Mouse (Mus musculus) hindbrain, postnatal 0 days (tissue): ENCODE data around the gene Trim56. TPM values are rescaled to one million over a fixed set of nuclear protein-coding genes. Genes with fewer than 3 reads are reported as not detected.

Experiments used
- ATAC-seq: fragments of 200-750 bp; cut with Nextera tagmentation; 2 replicates; pipeline ENCODE4 v1.8.0; 2017; ENCODE audit warnings: mild to moderate bottlenecking, moderate TSS enrichment, moderate library complexity
- DNase-seq: peaks from one replicate; pipeline ENCODE4 v3.0.0-alpha.2; 2015; ENCODE audit warnings: low spot score
- H3K27ac ChIP-seq: fragments of 300-500 bp; sonication (generic); 2 replicates; pipeline ENCODE4 v1.5.1; 2014; ENCODE audit warnings: mild to moderate bottlenecking
- H3K27me3 ChIP-seq: fragments of 300-500 bp; sonication (generic); 2 replicates; pipeline ENCODE4 v1.6.1; 2014; ENCODE audit warnings: low read length, mixed read lengths; ENCODE audit not compliant: insufficient read depth
- H3K36me3 ChIP-seq: fragments of 300-500 bp; sonication (generic); 2 replicates; pipeline ENCODE4 v1.6.1; 2014; ENCODE audit warnings: low read length, mixed read lengths; ENCODE audit not compliant: insufficient read depth
- H3K4me1 ChIP-seq: fragments of 300-500 bp; sonication (generic); 2 replicates; pipeline ENCODE4 v1.6.1; 2014; ENCODE audit warnings: antibody characterized with exemption, low read length, mixed read lengths; ENCODE audit not compliant: insufficient read depth
- H3K4me2 ChIP-seq: fragments of 300-500 bp; sonication (generic); 2 replicates; pipeline ENCODE4 v1.6.1; 2014; ENCODE audit warnings: low read depth, mild to moderate bottlenecking, low read length, moderate library complexity, mixed read lengths
- H3K4me3 ChIP-seq: fragments of 300-500 bp; sonication (generic); 2 replicates; pipeline ENCODE4 v1.5.1; 2014; ENCODE audit warnings: low read length
- H3K9ac ChIP-seq: fragments of 300-500 bp; sonication (generic); replicated peaks from 2 replicates; pipeline ENCODE4 v1.6.1; 2014; ENCODE audit warnings: mild to moderate bottlenecking, low read length, moderate library complexity, mixed read lengths
- H3K9me3 ChIP-seq: fragments of 300-500 bp; sonication (generic); 2 replicates; pipeline ENCODE4 v1.6.1; 2016; ENCODE audit warnings: low read length, mixed read lengths
- CTCF ChIP-seq: IDR thresholded peaks from 2 replicates; pipeline ENCODE4 v1.5.1; 2016; ENCODE audit warnings: antibody characterized with exemption, control low read depth, low read depth
- WGBS: fragments of 180-500 bp; shearing (Covaris S2); extraction: QIAGEN DNeasy Blood & Tissue Kit; methylation state at CpG from one replicate; pipeline ENCODE4 v1.1.7; 2014; 5-methylcytosine and 5-hydroxymethylcytosine counted together
- polyA plus RNA-seq: library from polyadenylated mRNA; unstranded; fragments of >200 nt; fragmentation: Nextera tagmentation; extraction: Ambion mirVana; gene quantifications from 2 replicates; pipeline ENCODE4 v1.2.1, GENCODE M21; 2015
- total RNA-seq: library from RNA; depleted of rRNA; stranded (reverse); fragments of >200 nt; gene quantifications from 2 replicates; pipeline ENCODE4 v1.2.3, GENCODE M21; 2014

The Trim56 gene
- total and polyA plus RNA-seq, 2 experiments from 2014 or later: 2.6 to 7.2 TPM

- no peaks in the 10 kb centered on the region for H3K36me3 ChIP-seq
- DNase-seq (no peak), ATAC-seq (no peak)
- 70% methylated on average over 6 of the region's 6 CpGs for WGBS
- H3K4me2 ChIP-seq: no peak overlapping the region
- H3K27ac ChIP-seq: no peak overlapping the region
- H3K9me3 ChIP-seq: no peaks in the 10 kb centered on the region
- H3K4me3 ChIP-seq: no peak overlapping the region
- H3K4me1 ChIP-seq: no peaks in the 10 kb centered on the region
- no peaks in the 10 kb centered on the region for H3K27me3 ChIP-seq
- no peak overlapping the region for H3K9ac ChIP-seq
- no peak for TF ChIP-seq CTCF
Observed at GRCm38 (mm10) chr5:137091560-137091959, 24.4 kb downstream of the Trim56 start.

- Histone ChIP-seq H3K9me3 (no peaks in the 10 kb centered on the region), H3K27me3 (no peaks in the 10 kb centered on the region), H3K4me1 (no peaks in the 10 kb centered on the region), H3K36me3 (no peaks in the 10 kb centered on the region), H3K4me2 (no peak overlapping the region), H3K4me3 (no peak overlapping the region), H3K9ac (no peak overlapping the region), H3K27ac (no peak overlapping the region)
- TF ChIP-seq CTCF: no peak
- DNase-seq (no peak), ATAC-seq (no peak)
- 70% methylated on average over 10 of the region's 10 CpGs for WGBS
Observed at GRCm38 (mm10) chr5:137090870-137091269, 25.1 kb downstream of the Trim56 start.

DNA sequence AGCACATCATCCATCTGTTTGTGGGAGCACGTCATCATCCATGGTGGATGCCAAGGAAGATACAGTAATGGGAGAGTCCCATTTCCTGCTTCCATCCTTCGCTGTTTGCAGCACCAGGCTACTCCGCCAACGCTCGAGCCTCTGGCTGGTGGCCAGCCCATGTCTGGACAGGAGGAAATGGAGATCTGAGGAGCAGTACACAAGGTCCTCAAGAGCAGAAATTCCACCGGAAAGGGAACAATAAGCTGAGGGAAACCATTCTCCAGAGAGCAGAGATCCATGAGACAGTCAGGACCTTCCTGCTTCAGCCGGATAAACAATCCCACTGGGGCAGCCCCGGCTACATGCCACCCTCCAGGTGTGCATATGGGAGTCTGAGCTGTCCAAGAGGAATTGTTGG, 28.6 kb downstream of the Trim56 start:
- no peaks in the 10 kb centered on the region for H3K27me3 ChIP-seq
- WGBS: 91% methylated on average over 8 of the region's 8 CpGs
- no peaks in the 10 kb centered on the region for H3K4me1 ChIP-seq
- H3K27ac ChIP-seq: no peak overlapping the region
- no peak overlapping the region for H3K4me3 ChIP-seq
- no peaks in the 10 kb centered on the region for H3K36me3 ChIP-seq
- H3K4me2 ChIP-seq: no peak overlapping the region
- H3K9ac ChIP-seq: no peak overlapping the region
- no peak for ATAC-seq
- no peak for TF ChIP-seq CTCF
- DNase-seq: no peak
- no peaks in the 10 kb centered on the region for H3K9me3 ChIP-seq

DNA sequence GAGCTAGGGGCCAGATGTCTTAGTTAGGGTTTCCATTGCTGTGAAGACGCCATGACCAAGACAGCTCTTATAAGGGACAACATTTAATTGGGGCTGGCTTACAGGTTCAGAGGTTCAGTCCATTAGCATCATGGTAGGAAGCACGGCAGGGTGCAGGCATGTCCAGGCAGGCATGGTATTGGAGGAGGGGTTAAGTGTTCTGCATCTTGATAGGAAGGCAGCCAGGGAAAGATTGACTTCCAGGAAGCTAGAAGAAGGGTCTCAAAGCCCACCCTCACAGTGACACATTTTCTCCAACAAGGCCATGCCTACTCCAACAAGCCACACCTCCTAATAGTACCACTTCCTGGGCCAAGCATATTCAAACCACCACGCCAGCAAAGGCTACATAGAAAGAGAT, 30.3 kb downstream of the Trim56 start:
- no peak for TF ChIP-seq CTCF
- no peaks in the 10 kb centered on the region for H3K27me3 ChIP-seq
- 81% methylated on average over 3 of the region's 3 CpGs for WGBS

DNA sequence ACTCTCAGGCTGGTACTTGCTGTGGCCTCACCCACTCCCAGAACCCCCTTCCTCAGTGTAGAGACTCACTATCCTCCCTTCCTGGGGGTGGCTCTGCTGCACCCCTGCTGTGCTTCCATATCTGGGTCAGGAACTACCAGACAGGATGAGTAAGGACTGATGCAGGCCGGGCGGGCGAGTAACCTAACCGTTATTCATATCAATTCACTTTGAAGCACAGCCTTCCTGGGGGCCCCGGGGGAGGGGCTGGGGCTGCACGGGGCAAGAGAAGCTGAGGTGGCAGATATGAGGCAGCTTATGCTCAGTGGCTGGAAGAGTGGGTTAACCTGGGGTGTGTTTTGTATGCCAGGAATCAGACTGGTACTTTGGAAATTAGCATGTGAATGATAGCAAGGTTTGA, 31.0 kb downstream of the Trim56 start:
- TF ChIP-seq CTCF: no peak
- 89% methylated on average over 6 of the region's 6 CpGs for WGBS
- no peak overlapping the region for H3K4me2 ChIP-seq
- no peaks in the 10 kb centered on the region for H3K36me3 ChIP-seq
- ATAC-seq (no peak), DNase-seq (no peak)
- H3K27ac ChIP-seq: no peak overlapping the region
- H3K4me1 ChIP-seq: no peaks in the 10 kb centered on the region
- H3K27me3 ChIP-seq: no peaks in the 10 kb centered on the region
- H3K9ac ChIP-seq: no peak overlapping the region
- no peak overlapping the region for H3K4me3 ChIP-seq
- H3K9me3 ChIP-seq: no peaks in the 10 kb centered on the region

More for the DNA sequence above, 30.3 kb downstream of the Trim56 start:
- H3K4me3 ChIP-seq: no peak overlapping the region
- H3K4me2 ChIP-seq: no peak overlapping the region
- H3K9me3 ChIP-seq: no peaks in the 10 kb centered on the region
- H3K9ac ChIP-seq: no peak overlapping the region
- H3K4me1 ChIP-seq: no peaks in the 10 kb centered on the region
- DNase-seq: no peak
- H3K27ac ChIP-seq: no peak overlapping the region
- ATAC-seq: no peak
- H3K36me3 ChIP-seq: no peaks in the 10 kb centered on the region

GRCm38 (mm10) chr5:137083051-137083450, 33.0 kb downstream of the Trim56 start:
- Histone ChIP-seq H3K27me3 (no peaks in the 10 kb centered on the region), H3K9ac (no peak overlapping the region), H3K27ac (no peak overlapping the region), H3K4me3 (no peak overlapping the region), H3K36me3 (no peaks in the 10 kb centered on the region), H3K4me2 (no peak overlapping the region), H3K9me3 (no peaks in the 10 kb centered on the region), H3K4me1 (no peaks in the 10 kb centered on the region)
- no peak for TF ChIP-seq CTCF
- no peak for DNase-seq
- 84% methylated on average over 4 of the region's 4 CpGs for WGBS
- no peak for ATAC-seq

- WGBS: 71% methylated on average over 5 of the region's 5 CpGs
- Histone ChIP-seq H3K4me1 (no peaks in the 10 kb centered on the region), H3K36me3 (no peaks in the 10 kb centered on the region), H3K9me3 (no peaks in the 10 kb centered on the region), H3K27me3 (no peaks in the 10 kb centered on the region), H3K27ac (no peak overlapping the region), H3K4me2 (no peak overlapping the region), H3K4me3 (no peak overlapping the region), H3K9ac (no peak overlapping the region)
- no peak for TF ChIP-seq CTCF
- DNase-seq: no peak
- ATAC-seq: no peak
Observed at GRCm38 (mm10) chr5:137079849-137080248, 36.2 kb downstream of the Trim56 start.
